Mouse (Mus musculus): ENCODE results near the gene Gm45337. TPM values are rescaled to one million over a fixed set of nuclear protein-coding genes. Genes with fewer than 3 reads are reported as not detected.
"Not testable (repeated sequence)": the region's sequence is repeated elsewhere in the genome, so short reads cannot be mapped to it uniquely, and the experiment has no call there.

The Gm45337 gene
- total RNA-seq (2014; fragmentation: Nextera tagmentation) = not detected in 2 replicates
- not detected in 2 replicates for total RNA-seq (2017)

- ATAC-seq (replicated peaks; ENCODE audit: poor library complexity, severe bottlenecking) = no peak
Observed at GRCm38 (mm10) chr7:142144507-142144906, at the start of gene Gm45337. Gene Gm45337, minus strand, starts transcription at chr7:142144607.

- no peak for ATAC-seq (replicated peaks; ENCODE audit: poor library complexity, severe bottlenecking)
Observed at GRCm38 (mm10) chr7:142190289-142190688, 45.9 kb upstream of the Gm45337 start, which contains the start of gene Gm10153. Gene Gm10153, minus strand, starts transcription at chr7:142190389.

DNA sequence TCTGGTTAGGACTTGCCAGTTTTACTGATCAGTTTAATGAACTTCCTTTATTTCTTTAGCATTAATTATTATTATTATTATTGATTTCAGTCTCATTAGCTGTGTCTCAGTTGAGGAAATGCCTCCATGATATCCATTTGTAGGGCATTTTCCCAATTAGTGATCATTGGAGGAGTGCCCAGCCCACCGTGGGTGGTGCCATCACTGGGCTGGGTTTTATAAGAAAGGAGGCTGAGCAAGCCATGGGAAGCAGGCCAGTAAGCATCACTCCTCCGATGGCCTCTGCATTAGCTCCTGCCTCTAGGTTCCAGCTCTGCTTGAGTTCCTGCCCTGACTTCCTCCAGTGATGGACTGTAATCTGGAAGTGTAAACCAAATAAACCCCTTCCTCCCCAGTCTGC is 43.7 kb upstream of the Gm45337 start:
- ATAC-seq (replicated peaks; ENCODE audit: poor library complexity, severe bottlenecking) = no peak

DNA sequence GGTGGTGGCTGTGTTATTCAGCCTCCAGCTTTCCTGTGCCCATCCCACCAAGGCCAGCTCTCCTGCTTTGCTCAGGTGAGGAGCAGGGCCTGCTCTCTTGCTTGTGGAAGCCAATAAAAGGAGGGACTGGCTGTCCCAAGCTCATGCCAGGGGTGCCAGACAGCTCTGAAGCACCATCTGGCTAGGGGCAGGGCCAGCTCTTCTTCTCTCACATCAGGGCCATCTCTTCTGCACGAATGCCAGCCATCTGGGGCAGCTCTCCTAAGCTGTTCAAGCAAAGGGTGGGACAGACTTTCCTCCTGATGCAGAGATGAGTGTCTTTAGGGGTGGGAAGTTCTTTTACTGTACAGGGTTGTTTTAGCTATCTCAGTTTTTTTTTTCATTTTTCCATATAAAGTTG is 36.6 kb upstream of the Gm45337 start:
- no peak for ATAC-seq (replicated peaks; ENCODE audit: poor library complexity, severe bottlenecking)

GRCm38 (mm10) chr7:142178685-142179084 is 34.3 kb upstream of the Gm45337 start:
- ATAC-seq (replicated peaks; ENCODE audit: poor library complexity, severe bottlenecking) = no peak

- not testable (repeated sequence) for ATAC-seq (replicated peaks; ENCODE audit: poor library complexity, severe bottlenecking)
Observed at GRCm38 (mm10) chr7:142175905-142176304, 31.5 kb upstream of the Gm45337 start, which contains the start of gene Krtap5-2. Gene Krtap5-2, minus strand, starts transcription at chr7:142176005.

DNA sequence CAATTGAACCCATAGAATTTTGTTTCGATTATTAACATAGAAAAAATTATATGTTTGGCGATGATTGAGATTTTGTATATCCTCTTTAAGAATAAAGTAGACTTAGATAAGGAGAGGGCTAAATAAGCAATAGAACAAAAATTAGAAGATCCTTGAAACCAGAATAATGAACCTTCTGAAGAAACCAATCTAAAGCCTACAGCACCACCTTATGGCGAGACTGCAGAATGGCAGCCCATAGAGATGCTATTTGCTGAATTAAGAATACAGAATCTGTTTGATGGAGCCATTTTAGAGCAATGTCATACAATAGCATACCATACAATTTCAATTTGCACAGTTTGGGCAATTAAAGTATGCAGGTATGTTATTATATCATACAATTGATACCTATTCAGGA is 25.4 kb upstream of the Gm45337 start:
- peak; percentile 66 for ATAC-seq (replicated peaks; ENCODE audit: poor library complexity, severe bottlenecking)

GRCm38 (mm10) chr7:142165639-142166038 is 21.2 kb upstream of the Gm45337 start, which contains the start of gene Gm4553:
Gene Gm4553, minus strand, starts transcription at chr7:142165739.
- not testable (repeated sequence) for ATAC-seq (replicated peaks; ENCODE audit: poor library complexity, severe bottlenecking)

DNA sequence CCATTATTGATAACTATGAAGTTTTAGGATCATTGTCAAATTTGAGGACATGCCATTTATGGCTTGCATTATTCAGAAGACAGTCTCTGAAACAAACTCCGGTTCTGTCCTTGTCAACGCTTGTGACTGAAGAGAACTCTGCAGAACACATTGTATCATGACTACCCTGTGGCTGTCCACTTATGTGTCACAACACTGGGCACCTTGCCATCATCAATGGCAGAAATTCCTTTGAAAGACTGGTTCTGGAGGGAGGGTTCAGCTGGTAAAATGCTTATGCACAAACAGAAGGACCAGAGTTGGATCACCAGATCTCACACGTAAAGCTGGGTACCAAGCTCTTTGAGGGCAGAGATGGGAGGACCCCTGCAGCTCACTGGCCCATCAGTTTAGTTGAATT is 15.0 kb upstream of the Gm45337 start:
- ATAC-seq (replicated peaks; ENCODE audit: poor library complexity, severe bottlenecking) = no peak

DNA sequence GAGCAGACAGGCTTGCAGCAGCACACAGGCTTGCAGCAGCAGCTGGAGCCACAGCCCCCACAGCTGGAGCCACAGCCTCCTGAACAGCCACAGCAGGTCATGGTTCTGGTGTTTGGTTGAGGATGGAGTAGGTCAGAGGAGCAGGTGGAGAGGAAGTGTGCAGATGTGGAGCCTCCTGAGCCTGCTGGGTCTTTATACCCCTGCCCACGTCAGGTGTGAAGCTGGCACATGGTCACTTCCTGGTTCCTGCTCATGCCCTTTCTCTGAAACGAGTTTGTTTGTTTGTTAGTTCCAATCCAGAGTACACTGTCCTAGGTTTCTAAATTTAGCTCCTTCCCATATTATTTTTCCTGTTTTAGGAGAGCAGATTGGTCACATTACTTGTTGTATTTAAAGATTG is 12.6 kb upstream of the Gm45337 start, which contains the start of gene Gm29735:
TSS of gene Gm29735 (minus strand) at position 101 of the 400 bp plus-strand sequence.
- not testable (repeated sequence) for ATAC-seq (replicated peaks; ENCODE audit: poor library complexity, severe bottlenecking)

- no peak for ATAC-seq (replicated peaks; ENCODE audit: poor library complexity, severe bottlenecking)
Observed at GRCm38 (mm10) chr7:142155308-142155707, 10.9 kb upstream of the Gm45337 start.

- ATAC-seq (replicated peaks; ENCODE audit: poor library complexity, severe bottlenecking) = no peak
Observed at GRCm38 (mm10) chr7:142152191-142152590, 7.8 kb upstream of the Gm45337 start.

DNA sequence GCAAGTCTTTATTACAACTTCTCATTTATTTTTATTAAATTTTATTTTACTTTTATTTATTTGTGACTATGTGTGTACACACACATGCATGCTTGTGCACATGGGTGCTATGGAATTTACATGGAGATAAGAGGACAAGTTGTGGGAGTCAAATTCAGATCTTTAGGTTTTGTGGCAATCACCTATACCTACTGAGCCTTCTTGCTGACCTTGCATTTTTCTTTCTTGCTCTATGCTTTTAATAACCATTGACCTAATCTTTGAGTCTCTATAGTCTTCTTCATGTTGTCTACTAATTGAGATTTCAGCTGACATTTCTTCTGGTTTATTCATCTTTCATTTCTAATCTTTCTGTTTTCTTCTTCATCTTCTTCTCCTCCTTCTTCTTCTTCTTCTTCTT is 4.2 kb upstream of the Gm45337 start:
- no peak for ATAC-seq (replicated peaks; ENCODE audit: poor library complexity, severe bottlenecking)

- ATAC-seq (replicated peaks; ENCODE audit: poor library complexity, severe bottlenecking) = no peak
Observed at GRCm38 (mm10) chr7:142146033-142146432, 1.6 kb upstream of the Gm45337 start.

DNA sequence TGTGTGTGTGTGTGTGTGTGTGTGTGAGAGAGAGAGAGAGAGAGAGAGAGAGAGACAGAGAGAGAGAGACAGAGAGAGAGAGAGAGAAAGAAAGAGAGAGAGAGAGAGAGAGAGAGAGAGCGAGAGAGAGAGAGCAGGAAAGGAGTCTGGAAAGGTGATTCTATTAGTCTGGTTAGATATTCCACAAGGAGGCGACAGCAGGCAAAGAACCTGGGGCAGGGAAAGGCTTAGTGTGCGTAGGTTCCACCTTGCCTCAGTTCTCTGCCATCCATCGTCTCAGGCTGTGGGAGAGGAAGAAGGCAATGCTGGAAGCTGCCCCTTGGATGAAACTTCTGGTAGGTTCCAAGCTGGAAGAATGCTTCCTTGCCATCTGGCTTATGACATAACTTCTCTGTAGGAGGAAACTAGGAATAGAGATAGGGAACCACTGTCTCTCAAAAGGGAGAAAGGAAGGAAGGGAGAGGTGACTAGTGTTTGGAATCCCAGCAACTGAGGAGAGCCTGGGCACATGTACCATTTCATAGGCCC is 1.1 kb upstream of the Gm45337 start:
- no peak for ATAC-seq (replicated peaks; ENCODE audit: poor library complexity, severe bottlenecking)

DNA sequence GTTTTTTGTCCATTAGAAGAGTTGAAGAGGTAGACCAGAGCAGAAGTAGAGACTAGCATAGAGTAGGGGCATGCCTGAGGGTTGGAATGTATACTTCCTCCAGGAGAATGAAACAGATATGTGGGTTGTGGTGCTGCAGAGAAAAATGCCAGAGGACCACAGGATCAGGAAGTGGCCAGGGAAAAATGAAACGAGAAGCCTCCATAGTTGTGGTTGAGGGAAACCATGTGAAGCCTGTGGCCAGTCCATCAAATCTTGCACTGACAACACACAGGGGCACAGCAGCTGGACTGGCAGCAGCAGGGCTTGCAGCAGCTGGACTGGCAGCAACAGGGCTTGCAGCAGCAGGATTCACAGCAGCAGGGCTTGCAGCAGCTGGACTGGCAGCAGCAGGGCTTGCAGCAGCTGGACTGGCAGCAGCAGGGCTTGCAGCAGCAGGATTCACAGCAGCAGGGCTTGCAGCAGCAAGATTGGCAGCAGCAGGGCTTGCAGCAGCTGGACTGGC is 849 bp downstream of the Gm45337 start:
- ATAC-seq (replicated peaks; ENCODE audit: poor library complexity, severe bottlenecking) = peak; percentile 33; the same call in 1 of the 2 replicates

DNA sequence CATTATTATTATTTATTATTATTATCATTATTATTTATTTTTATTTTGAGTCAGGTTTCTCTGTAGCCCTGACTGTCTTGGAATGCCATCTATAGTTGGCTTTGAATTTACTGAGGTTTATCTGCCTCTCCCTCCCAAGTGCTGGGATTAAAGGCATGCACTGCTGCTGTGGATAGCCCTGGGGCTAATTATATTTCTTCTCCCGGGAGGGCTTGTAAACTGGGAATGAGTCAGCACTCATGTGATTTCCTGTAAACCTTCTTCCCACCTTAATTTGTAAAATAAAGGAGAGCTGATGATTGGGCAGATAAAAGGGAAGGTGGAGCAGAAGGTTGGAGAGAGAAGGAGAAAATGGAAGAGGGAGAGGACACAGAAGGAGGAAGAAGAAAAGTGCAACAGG is 3.7 kb downstream of the Gm45337 start:
- no peak for ATAC-seq (replicated peaks; ENCODE audit: poor library complexity, severe bottlenecking)

DNA sequence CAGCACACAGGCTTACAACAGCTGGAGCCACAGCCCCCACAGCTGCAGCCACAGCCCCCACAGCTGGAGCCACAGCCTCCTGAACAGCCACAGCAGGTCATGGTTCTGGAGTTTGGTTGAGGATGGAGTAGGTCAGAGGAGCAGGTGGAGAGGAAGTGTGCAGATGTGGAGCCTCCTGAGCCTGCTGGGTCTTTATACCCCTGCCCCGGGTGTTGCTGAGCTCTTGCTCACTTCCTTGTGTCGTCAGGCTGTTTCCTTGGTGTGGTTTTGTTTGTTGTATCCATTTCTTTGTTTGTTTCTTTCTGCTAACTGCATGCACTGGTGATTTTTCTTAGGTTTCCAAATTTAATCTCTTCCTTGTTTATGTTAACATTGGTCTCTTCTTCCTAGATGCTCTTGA is 8.5 kb downstream of the Gm45337 start, which contains the start of gene Gm39115:
TSS of gene Gm39115 (minus strand) at position 101 of the 400 bp plus-strand sequence.
- ATAC-seq (replicated peaks; ENCODE audit: poor library complexity, severe bottlenecking) = not testable (repeated sequence)

DNA sequence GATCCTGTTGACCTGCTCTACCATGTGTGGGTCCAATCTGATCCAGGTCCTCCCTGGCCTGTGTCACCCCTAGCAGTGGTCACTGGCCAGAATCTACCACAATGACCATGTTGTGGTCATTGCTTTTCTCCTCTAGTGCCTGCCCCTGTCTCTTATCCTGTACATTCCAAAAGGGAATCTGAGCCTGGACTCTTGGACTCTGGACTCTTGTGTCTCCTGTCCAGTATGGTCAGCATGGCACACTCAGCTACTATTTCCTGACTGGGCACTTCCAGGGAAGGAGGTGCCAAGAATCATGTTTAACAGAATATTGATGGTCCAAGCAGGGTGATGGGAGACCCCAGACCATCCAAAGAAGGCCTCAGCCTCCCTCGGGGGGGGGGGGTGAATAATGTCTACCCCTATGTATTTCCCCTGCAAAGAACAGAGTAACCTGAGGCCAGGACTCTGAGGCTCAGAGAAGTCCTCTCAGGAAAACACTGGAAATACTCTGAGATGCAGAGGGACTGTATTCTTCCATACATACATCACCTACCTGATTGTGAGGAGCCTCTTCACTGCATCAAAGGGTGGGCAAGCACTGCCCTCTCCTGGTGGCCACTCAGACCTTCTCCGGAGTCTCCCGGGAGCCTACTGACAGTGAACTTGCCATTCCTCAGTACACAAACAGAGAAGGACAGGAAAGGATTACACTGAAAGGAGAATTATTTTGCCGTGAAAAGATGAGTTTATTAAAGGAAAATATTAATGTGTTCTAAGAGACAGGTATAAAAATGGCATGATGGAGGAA is 10.0 kb downstream of the Gm45337 start:
- ATAC-seq (replicated peaks; ENCODE audit: poor library complexity, severe bottlenecking) = no peak

- no peak for ATAC-seq (replicated peaks; ENCODE audit: poor library complexity, severe bottlenecking)
Observed at GRCm38 (mm10) chr7:142128843-142129242, 15.6 kb downstream of the Gm45337 start.

- not testable (repeated sequence) for ATAC-seq (replicated peaks; ENCODE audit: poor library complexity, severe bottlenecking)
Observed at GRCm38 (mm10) chr7:142120629-142121028, 23.8 kb downstream of the Gm45337 start, which contains the start of gene Gm45618. Gene Gm45618, minus strand, starts transcription at chr7:142120729.
